Mouse (Mus musculus): ENCODE results near the gene Sh3rf1. TPM values are rescaled to one million over a fixed set of nuclear protein-coding genes. Genes with fewer than 3 reads are reported as not detected.

Sh3rf1 gene
- polyA plus RNA-seq, 1 experiment from 2014 or later, result 1.2 TPM

DNA sequence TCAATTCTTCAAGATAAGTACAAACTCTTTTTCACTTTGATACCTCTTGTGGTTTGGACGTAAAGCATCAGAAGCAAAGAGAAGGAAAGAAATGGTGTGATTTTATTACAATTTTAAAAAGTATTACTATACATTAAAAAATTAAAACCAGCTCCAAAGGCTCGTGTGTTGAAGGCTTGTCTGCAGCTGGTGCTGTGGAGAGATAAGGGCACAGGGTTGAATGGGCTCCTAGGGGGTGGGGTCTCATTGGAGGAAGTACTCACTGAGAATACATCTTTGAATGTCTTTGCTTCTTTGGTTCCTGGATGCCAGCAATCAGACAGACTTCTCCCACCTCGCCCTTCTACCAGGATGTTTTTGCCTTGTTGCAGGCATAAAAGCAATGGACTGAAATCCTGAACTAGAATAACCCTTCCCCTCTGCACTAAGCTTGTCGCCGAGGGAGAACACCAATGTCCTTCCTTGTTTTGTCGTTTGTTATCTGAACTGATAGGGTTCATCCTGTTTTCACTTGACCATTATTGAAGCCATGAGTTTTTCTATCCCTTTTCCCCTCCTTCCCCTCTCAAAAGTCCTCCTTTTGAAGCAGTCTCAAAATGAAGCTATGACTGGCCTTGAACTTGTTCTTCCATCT lies 23.3 kb upstream of the Sh3rf1 start:
- Histone ChIP-seq H3K36me3 (replicated peaks) (no peaks in the 10 kb centered on the region), H3K27ac (replicated peaks) (no peak overlapping the region), H3K9ac (no peak overlapping the region), H3K9me3 (replicated peaks) (no peaks in the 10 kb centered on the region), H3K4me3 (replicated peaks) (no peak overlapping the region), H3K4me2 (no peak overlapping the region), H3K4me1 (replicated peaks) (no peaks in the 10 kb centered on the region), H3K27me3 (no peaks in the 10 kb centered on the region)
- no peak for ATAC-seq (ENCODE audit: insufficient read depth)
- WGBS (ENCODE audit: insufficient replicate concordance), result 25% methylated on average over 6 of the region's 6 CpGs

DNA sequence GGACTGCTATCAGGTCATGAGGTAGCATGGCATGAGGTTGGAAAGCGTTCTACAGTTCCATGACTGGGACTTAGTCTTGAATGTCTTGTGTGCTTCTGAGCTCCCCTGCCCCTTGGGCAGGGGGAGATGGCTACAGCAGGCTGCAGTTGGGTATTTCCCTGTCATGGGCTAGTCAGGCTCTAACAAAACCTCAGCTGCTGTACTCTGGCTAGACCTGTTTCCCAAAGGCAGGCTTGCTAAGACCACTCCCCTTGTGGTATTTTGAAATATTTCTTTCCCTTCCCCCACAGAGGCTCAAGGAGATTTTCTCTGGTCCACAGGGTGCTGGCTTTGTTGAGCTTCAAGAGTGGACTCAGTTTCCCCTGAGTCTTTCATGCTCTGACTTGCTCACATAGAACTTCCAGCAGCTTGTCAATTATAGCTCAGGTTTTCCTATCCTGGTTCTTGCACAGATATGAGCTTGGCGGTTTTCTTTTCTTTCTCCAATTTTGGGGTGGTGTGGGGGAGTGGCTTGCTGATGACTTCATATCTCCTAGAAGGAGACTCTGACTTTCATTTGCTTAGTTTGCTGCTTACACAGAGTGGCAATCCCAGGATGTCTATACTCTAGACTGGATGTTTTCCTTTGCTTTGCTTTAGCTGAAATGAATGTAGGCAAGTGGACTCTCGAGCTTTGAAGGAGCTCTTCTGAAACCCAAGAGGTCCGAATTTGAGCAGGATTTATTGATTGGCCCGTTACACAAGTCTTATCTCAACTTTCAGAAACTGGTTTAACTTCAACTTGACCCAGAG lies 20.4 kb upstream of the Sh3rf1 start:
- H3K4me3 ChIP-seq (replicated peaks), result no peak overlapping the region
- no peak overlapping the region for H3K9ac ChIP-seq
- H3K4me1 ChIP-seq (replicated peaks), result no peaks in the 10 kb centered on the region
- no peaks in the 10 kb centered on the region for H3K36me3 ChIP-seq (replicated peaks)
- H3K27me3 ChIP-seq, result no peaks in the 10 kb centered on the region
- H3K4me2 ChIP-seq, result no peak overlapping the region
- ATAC-seq (ENCODE audit: insufficient read depth), result no peak
- no peaks in the 10 kb centered on the region for H3K9me3 ChIP-seq (replicated peaks)
- WGBS (ENCODE audit: insufficient replicate concordance), result 52% methylated on average over 5 of the region's 5 CpGs
- no peak overlapping the region for H3K27ac ChIP-seq (replicated peaks)

DNA sequence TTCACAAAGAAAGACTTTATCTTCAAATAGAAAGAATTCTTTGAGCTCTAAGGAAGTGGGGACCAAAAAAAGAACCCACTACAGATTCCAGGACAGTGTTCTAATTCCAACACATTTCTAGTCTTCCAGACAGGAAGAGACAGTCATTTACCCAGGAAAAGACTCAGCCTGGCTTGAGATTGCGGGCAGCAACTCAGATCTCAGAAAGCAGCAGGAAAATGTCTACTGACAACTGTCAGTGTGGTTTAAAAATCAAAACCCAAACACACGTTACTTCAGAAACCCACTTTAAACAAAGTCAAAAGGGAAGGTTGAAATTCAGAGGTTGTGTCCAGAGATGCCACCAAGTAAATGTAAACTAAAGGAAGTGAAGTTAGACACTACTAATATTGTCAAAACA lies 16.8 kb upstream of the Sh3rf1 start:
- Histone ChIP-seq H3K27ac (replicated peaks) (no peak overlapping the region), H3K4me2 (no peak overlapping the region), H3K4me1 (replicated peaks) (no peaks in the 10 kb centered on the region), H3K27me3 (no peaks in the 10 kb centered on the region), H3K36me3 (replicated peaks) (no peaks in the 10 kb centered on the region), H3K4me3 (replicated peaks) (no peak overlapping the region), H3K9me3 (replicated peaks) (no peaks in the 10 kb centered on the region), H3K9ac (no peak overlapping the region)
- 28% methylated on average over 2 of the region's 2 CpGs for WGBS (ENCODE audit: insufficient replicate concordance)
- ATAC-seq (ENCODE audit: insufficient read depth), result no peak

DNA sequence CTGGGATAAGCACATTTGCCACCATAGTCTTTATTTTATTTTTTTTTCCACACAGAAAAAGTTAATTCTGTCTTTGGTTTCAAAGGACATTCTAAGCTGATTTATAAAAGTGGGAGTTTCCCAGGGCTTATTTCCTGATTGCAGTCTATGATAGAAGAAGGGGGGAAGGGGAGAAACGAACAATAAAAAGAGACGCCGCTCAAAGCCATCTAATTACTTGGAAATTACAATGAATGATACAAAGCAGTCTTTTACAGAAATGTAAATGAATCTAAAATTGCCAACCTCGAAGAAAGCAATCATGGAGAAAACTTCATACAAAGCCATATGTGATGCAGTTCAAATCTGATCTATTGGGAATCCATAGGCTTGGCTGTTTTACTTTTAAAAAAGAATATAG lies 16.0 kb upstream of the Sh3rf1 start:
- Histone ChIP-seq H3K9ac (no peak overlapping the region), H3K27me3 (no peaks in the 10 kb centered on the region), H3K27ac (replicated peaks) (no peak overlapping the region), H3K4me1 (replicated peaks) (no peaks in the 10 kb centered on the region), H3K4me3 (replicated peaks) (no peak overlapping the region), H3K4me2 (no peak overlapping the region), H3K36me3 (replicated peaks) (no peaks in the 10 kb centered on the region), H3K9me3 (replicated peaks) (no peaks in the 10 kb centered on the region)
- ATAC-seq (ENCODE audit: insufficient read depth), result no peak
- 60% methylated on average over 4 of the region's 4 CpGs for WGBS (ENCODE audit: insufficient replicate concordance)

DNA sequence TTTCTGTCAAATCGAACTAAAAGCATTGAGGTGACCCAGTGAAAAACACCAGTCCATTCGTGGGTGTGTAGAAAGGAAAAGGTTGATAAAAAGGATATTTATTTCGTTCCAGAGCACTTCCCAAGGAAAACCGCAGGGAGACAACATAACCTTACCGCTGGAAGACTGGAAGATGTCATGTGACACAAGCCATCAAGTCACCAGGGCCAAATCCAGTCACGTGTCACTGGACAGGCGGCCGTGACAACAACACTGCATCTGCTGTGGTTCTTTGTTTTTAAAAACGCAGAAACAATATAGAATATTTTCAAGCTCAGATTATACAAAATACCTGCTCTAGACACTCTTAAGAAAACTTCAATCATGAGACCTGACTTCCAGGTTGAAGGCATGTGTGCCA lies 15.0 kb upstream of the Sh3rf1 start:
- Histone ChIP-seq H3K36me3 (replicated peaks) (no peaks in the 10 kb centered on the region), H3K4me1 (replicated peaks) (no peaks in the 10 kb centered on the region), H3K4me2 (no peak overlapping the region), H3K4me3 (replicated peaks) (no peak overlapping the region), H3K9ac (no peak overlapping the region), H3K27me3 (no peaks in the 10 kb centered on the region), H3K27ac (replicated peaks) (no peak overlapping the region), H3K9me3 (replicated peaks) (no peaks in the 10 kb centered on the region)
- ATAC-seq (ENCODE audit: insufficient read depth), result no peak
- 57% methylated on average over 9 of the region's 9 CpGs for WGBS (ENCODE audit: insufficient replicate concordance)

DNA sequence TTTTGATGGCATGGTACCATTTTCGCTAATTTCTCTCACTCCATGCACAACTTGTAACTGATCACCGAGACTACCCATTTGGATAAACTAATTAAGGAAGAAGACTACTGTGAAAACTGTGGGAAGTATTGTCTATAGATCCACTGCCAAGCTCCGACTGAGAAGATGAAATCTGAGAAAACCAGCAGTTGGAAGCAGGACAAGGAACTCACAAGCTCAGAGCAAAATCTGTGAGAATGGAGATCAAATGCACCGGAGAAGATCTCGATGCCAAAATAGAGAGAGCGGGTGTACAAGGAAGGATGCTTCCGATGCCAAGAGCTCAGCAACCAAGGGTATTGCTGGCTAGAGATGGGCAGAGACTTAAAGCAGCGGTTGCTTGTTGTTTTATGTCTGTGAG lies 12.8 kb upstream of the Sh3rf1 start:
- Histone ChIP-seq H3K36me3 (replicated peaks) (no peaks in the 10 kb centered on the region), H3K4me2 (no peak overlapping the region), H3K4me1 (replicated peaks) (no peaks in the 10 kb centered on the region), H3K4me3 (replicated peaks) (no peak overlapping the region), H3K9ac (no peak overlapping the region), H3K9me3 (replicated peaks) (no peaks in the 10 kb centered on the region), H3K27me3 (no peaks in the 10 kb centered on the region), H3K27ac (replicated peaks) (no peak overlapping the region)
- no peak for ATAC-seq (ENCODE audit: insufficient read depth)
- WGBS (ENCODE audit: insufficient replicate concordance), result 66% methylated on average over 8 of the region's 8 CpGs

DNA sequence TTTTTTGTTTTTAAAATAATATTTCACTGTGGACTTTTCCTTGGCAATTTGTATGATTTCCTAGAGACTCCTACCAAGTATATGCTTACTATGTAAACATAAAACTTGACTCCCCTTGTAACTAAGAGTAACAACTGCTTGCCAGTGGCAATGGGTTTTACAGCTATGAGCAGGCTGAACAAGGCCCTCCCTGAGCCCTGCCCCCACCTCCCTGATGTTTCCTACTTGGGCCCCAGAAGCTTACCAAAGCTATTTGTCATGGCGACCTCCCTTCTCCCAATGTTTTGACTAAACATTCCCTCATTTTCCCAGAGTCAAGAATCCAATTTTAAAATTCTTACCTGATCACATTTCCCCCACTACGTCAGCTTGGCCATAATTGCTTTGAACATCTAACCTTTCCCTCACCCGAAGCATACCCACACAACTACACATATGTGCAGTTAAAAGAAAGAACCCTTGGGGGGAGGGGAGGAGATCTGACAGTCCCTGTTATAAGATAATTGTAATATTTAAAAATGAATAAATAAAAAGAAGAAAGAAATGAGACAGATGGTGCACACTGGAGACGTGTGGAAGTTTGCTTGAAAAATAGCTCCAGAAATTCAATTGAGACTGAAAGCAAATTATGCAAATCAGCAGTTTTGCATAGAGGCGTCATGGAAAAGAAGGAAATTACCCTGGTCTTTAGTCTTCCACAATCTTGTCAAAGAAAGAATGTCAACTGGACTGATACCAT lies 8.4 kb upstream of the Sh3rf1 start:
- H3K9ac ChIP-seq, result no peak overlapping the region
- H3K9me3 ChIP-seq (replicated peaks), result no peaks in the 10 kb centered on the region
- no peaks in the 10 kb centered on the region for H3K27me3 ChIP-seq
- H3K4me1 ChIP-seq (replicated peaks), result no peaks in the 10 kb centered on the region
- no peaks in the 10 kb centered on the region for H3K36me3 ChIP-seq (replicated peaks)
- H3K4me3 ChIP-seq (replicated peaks), result no peak overlapping the region
- H3K27ac ChIP-seq (replicated peaks), result no peak overlapping the region
- 58% methylated on average over 5 of the region's 5 CpGs for WGBS (ENCODE audit: insufficient replicate concordance)
- ATAC-seq (ENCODE audit: insufficient read depth), result no peak
- no peak overlapping the region for H3K4me2 ChIP-seq

DNA sequence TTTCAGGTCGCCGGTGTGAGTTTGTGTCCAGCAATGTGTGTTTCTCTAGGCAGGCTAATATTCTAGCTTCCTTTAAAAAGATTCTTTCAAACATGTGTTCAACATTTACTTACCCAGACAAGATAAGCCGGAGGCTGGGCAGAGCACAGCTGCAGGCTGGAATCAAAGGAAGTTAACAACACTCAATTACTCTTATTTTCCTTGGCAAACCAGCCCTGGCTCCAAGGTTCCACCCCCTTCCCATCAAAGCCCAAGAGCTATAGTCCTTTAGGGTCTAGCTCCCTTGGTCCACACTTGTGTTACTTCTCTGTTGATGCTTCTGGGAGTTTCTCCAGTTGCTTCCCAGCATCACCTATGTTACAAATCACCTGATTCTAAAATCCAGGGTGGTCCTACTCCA lies 6.7 kb upstream of the Sh3rf1 start:
- H3K4me2 ChIP-seq, result no peak overlapping the region
- H3K9me3 ChIP-seq (replicated peaks), result no peaks in the 10 kb centered on the region
- H3K9ac ChIP-seq, result no peak overlapping the region
- 76% methylated on average over 3 of the region's 3 CpGs for WGBS (ENCODE audit: insufficient replicate concordance)
- no peaks in the 10 kb centered on the region for H3K36me3 ChIP-seq (replicated peaks)
- no peak overlapping the region for H3K4me3 ChIP-seq (replicated peaks)
- no peak for ATAC-seq (ENCODE audit: insufficient read depth)
- no peaks in the 10 kb centered on the region for H3K4me1 ChIP-seq (replicated peaks)
- H3K27me3 ChIP-seq, result 0 out of 2 replicates have a peak, but pooled peaks cover under 1% of the 10 kb centered on the region
- H3K27ac ChIP-seq (replicated peaks), result no peak overlapping the region

DNA sequence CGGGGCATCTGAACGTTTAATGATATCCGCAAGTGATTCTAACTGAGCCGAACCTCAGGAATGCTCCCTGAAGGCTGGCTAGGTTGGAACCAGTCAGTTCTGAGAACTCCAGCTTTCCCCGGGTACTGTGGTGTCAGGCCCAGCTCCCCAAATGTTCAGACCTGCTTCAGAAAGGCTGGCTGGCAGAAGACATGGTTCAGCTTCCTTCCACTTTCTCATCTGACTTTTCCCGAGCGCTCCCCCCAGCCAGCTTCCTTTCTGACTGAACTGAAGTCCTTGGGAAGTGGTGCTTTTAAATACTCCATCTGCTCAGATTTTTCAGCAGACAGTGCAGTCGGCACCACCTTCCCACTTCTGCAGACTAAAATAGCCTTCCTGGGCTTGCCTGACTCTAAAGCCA lies 6.2 kb upstream of the Sh3rf1 start:
- Histone ChIP-seq H3K9me3 (replicated peaks) (no peaks in the 10 kb centered on the region), H3K27me3 (peaks cover 4% of the 10 kb centered on the region; the same call in 1 of the 2 replicates), H3K36me3 (replicated peaks) (no peaks in the 10 kb centered on the region), H3K27ac (replicated peaks) (no peak overlapping the region), H3K4me1 (replicated peaks) (no peaks in the 10 kb centered on the region), H3K9ac (no peak overlapping the region), H3K4me3 (replicated peaks) (no peak overlapping the region), H3K4me2 (no peak overlapping the region)
- WGBS (ENCODE audit: insufficient replicate concordance), result 73% methylated on average over 8 of the region's 8 CpGs
- ATAC-seq (ENCODE audit: insufficient read depth), result no peak

DNA sequence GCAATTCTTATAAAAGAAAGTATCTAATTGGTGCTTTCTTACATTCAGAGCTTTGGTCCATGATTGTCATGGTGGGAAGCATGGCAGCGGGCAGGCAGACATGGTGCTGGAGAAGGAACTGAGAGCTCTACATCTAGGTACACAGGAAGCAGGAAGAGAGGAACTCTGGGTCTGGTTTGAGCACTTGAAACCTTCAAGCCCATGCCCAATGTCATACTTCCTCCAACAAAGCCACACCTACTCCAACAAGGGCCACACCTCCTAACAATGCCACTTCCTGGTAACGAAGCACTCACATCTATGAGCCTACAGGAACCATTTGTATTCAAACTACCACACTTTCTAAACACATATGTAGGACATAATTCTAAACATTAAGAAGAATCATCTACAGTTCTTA lies 5.2 kb upstream of the Sh3rf1 start:
- no peaks in the 10 kb centered on the region for H3K36me3 ChIP-seq (replicated peaks)
- ATAC-seq (ENCODE audit: insufficient read depth), result no peak
- H3K27me3 ChIP-seq, result peaks cover 13% of the 10 kb centered on the region
- no peak overlapping the region for H3K9ac ChIP-seq
- no peak overlapping the region for H3K4me2 ChIP-seq
- H3K4me3 ChIP-seq (replicated peaks), result no peak overlapping the region
- H3K27ac ChIP-seq (replicated peaks), result no peak overlapping the region
- 68% methylated on average over 2 of the region's 2 CpGs for WGBS (ENCODE audit: insufficient replicate concordance)
- H3K4me1 ChIP-seq (replicated peaks), result 0 out of 2 replicates have a peak, but pooled peaks cover 2% of the 10 kb centered on the region
- H3K9me3 ChIP-seq (replicated peaks), result no peaks in the 10 kb centered on the region

DNA sequence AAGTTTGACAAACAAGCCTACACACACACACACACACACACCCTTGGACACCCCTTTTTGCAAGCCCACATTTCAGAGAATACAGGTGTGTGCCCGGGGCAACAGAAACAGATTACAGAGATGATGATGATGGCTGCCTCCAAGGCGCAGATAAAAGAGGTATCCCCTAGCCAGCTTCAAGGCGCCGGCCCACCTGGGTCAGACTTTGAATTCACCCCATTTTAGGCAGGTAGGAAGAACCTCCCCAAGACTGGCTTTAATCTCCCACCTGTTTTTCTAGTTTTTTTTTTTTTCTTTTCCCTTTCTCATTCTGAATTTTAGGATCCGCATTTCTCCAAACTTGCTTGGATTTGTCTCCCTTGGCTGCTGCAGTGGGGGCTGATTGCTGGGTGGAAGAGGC lies 389 bp upstream of the Sh3rf1 start:
- no peak for ATAC-seq (ENCODE audit: insufficient read depth)
- no peaks in the 10 kb centered on the region for H3K36me3 ChIP-seq (replicated peaks)
- peak overlapping the region; percentile 66 for H3K4me3 ChIP-seq (replicated peaks)
- H3K9ac ChIP-seq, result peak overlapping the region; percentile 56; the same call in 1 of the 2 replicates
- H3K27me3 ChIP-seq, result peaks cover 39% of the 10 kb centered on the region
- WGBS (ENCODE audit: insufficient replicate concordance), result 28% methylated on average over 5 of the region's 5 CpGs
- H3K4me1 ChIP-seq (replicated peaks), result peaks cover 9% of the 10 kb centered on the region; the same call in 1 of the 2 replicates
- no peak overlapping the region for H3K27ac ChIP-seq (replicated peaks)
- H3K9me3 ChIP-seq (replicated peaks), result no peaks in the 10 kb centered on the region
- peak overlapping the region; percentile 75 for H3K4me2 ChIP-seq
